Mouse (Mus musculus): ENCODE measurements around the gene Rarres1. TPM values are rescaled to one million over a fixed set of nuclear protein-coding genes. Genes with fewer than 3 reads are reported as not detected.

Rarres1 gene
- total and polyA plus RNA-seq, 3 experiments, result 0.34 TPM; not detected in 2

DNA sequence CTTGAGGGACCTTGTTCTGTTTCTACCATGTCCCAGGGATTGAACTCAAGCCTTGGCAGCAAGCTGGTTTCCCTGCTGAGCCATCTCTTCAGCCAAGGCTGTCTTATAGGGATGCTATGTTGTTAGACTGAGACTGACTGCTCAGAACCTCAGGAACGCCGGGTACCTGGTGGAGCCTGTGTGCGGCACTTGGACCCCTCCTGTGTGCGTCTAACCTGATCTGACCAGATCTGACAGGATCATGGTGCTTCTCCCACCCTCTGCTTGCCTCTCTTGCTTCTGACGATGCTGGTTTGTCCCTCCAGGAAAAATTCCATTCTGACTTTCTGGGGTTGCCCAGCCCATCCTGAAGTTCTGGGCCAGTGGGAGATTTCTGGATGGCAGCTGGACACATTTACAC is 48.7 kb downstream of the Rarres1 start:
- H3K27me3 ChIP-seq (replicated peaks), result no peaks in the 10 kb centered on the region
- no peaks in the 10 kb centered on the region for H3K9me3 ChIP-seq (replicated peaks; ENCODE audit: low read length)
- H3K4me1 ChIP-seq (ENCODE audit: control insufficient read depth in 1 of 2, insufficient read depth in 2 of 2), result peaks cover 6 to 21% of the 10 kb centered on the region in 2 experiments; a peak in 3 of 4 replicates
- peaks cover 6% of the 10 kb centered on the region; the same call in 1 of the 2 replicates for H3K79me2 ChIP-seq (replicated peaks; ENCODE audit: control insufficient read depth, extremely low read depth, insufficient read depth, poor library complexity, severe bottlenecking)
- no peak overlapping the region for H3K4me3 ChIP-seq (replicated peaks in 1 of 3; ENCODE audit: low read depth in 2 of 3, low read length in 2 of 3, poor library complexity in 1 of 3)
- dilution Hi-C loops (cut with MboI; ENCODE audit: extremely low pct_ligation_motif_present, extremely low pct_unique_long_range_greater_than_20kb, low sequenced_read_pairs) (no loop called here), in situ Hi-C loops (cut with MboI; ENCODE audit: low pct_ligation_motif_present, low pct_unique_long_range_greater_than_20kb, low sequenced_read_pairs) (no loop called here)
- H3K36me3 ChIP-seq (replicated peaks in 1 of 2; ENCODE audit: control insufficient read depth in 1 of 2, insufficient read depth in 1 of 2, low read length in 1 of 2), result peaks cover 24 to 52% of the 10 kb centered on the region in 2 experiments
- TF ChIP-seq SMC3 (IDR thresholded peaks at IDR 0.05; ENCODE audit: low read depth, low read length), result no peak
- no peak for TF ChIP-seq IRF4 (IDR thresholded peaks at IDR 0.05; ENCODE audit: low read depth, low read length)
- no peak for TF ChIP-seq PAX5 (IDR thresholded peaks at IDR 0.05; ENCODE audit: low read length)
- TF ChIP-seq CTCF (conservative IDR thresholded peaks at IDR 0.05 in 1 of 2, IDR thresholded peaks at IDR 0.05 in 1 of 2; ENCODE audit: low read depth in 2 of 2, low read length in 2 of 2), result no peak
- no peak for TF ChIP-seq NELFE (IDR thresholded peaks at IDR 0.05; ENCODE audit: low read depth, low read length)
- TF ChIP-seq NRF1 (IDR thresholded peaks at IDR 0.05; ENCODE audit: low read depth, low read length), result no peak
- no peak for TF ChIP-seq MAZ (IDR thresholded peaks at IDR 0.05; ENCODE audit: low read depth, low read length)
- no peak for TF ChIP-seq ZC3H11A (IDR thresholded peaks at IDR 0.05; ENCODE audit: low read depth, low read length)
- H3K27ac ChIP-seq (ENCODE audit: insufficient read depth, low read depth), result no peak overlapping the region
- H3K4me2 ChIP-seq (ENCODE audit: insufficient read depth, low read depth, poor library complexity, severe bottlenecking), result no peak overlapping the region
- no peak overlapping the region for H3K9ac ChIP-seq (ENCODE audit: insufficient read depth, low read depth)
- DNase-seq (ENCODE audit: extremely low read depth), result no peak

GRCm38 (mm10) chr3:67463450-67464372 is 51.6 kb downstream of the Rarres1 start, which contains the start of gene Lxn:
Lxn (minus strand) TSS chr3:67463926.
- H3K4me1 ChIP-seq (ENCODE audit: control insufficient read depth in 1 of 2, insufficient read depth in 2 of 2), result peaks cover 3 to 24% of the 10 kb centered on the region in 2 experiments; a peak in 3 of 4 replicates
- dilution Hi-C loops (cut with MboI; ENCODE audit: extremely low pct_ligation_motif_present, extremely low pct_unique_long_range_greater_than_20kb, low sequenced_read_pairs) (no loop called here), in situ Hi-C loops (cut with MboI; ENCODE audit: low pct_ligation_motif_present, low pct_unique_long_range_greater_than_20kb, low sequenced_read_pairs) (no loop called here)
- H3K4me3 ChIP-seq (replicated peaks in 1 of 3; ENCODE audit: low read depth in 2 of 3, low read length in 2 of 3, poor library complexity in 1 of 3), result peak within 1 kb of the TSS; percentile 68 to 92 (median 80)
- H3K27me3 ChIP-seq (replicated peaks), result no peaks in the 10 kb centered on the region
- peak within 1 kb of the TSS; percentile 38 for H3K27ac ChIP-seq (ENCODE audit: insufficient read depth, low read depth)
- H3K79me2 ChIP-seq (replicated peaks; ENCODE audit: control insufficient read depth, extremely low read depth, insufficient read depth, poor library complexity, severe bottlenecking), result peaks cover 6% of the 10 kb centered on the region; the same call in 1 of the 2 replicates
- DNase-seq (ENCODE audit: extremely low read depth), result peak; percentile 45
- H3K9ac ChIP-seq (ENCODE audit: insufficient read depth, low read depth), result peak within 1 kb of the TSS; percentile 83
- H3K36me3 ChIP-seq (replicated peaks in 1 of 2; ENCODE audit: control insufficient read depth in 1 of 2, insufficient read depth in 1 of 2, low read length in 1 of 2), result peaks cover 31 to 57% of the 10 kb centered on the region in 2 experiments
- no peaks in the 10 kb centered on the region for H3K9me3 ChIP-seq (replicated peaks; ENCODE audit: low read length)
- peak within 1 kb of the TSS; percentile 96 for H3K4me2 ChIP-seq (ENCODE audit: insufficient read depth, low read depth, poor library complexity, severe bottlenecking)
- no peak for TF ChIP-seq USF2 (conservative IDR thresholded peaks at IDR 0.05; ENCODE audit: low read depth, low read length)
- TF ChIP-seq ELF1 (IDR thresholded peaks at IDR 0.05; ENCODE audit: low read depth, low read length), result peak; percentile 59; the same call in 1 of the 2 replicates
- TF ChIP-seq E2F4 (IDR thresholded peaks at IDR 0.05; ENCODE audit: insufficient replicate concordance, low read depth, low read length), result no peak
- TF ChIP-seq JUN (IDR thresholded peaks at IDR 0.05; ENCODE audit: insufficient read depth, low read depth, low read length), result no peak
- no peak for TF ChIP-seq ZNF384 (IDR thresholded peaks at IDR 0.05; ENCODE audit: low read depth, low read length)
- peak; percentile 66; the same call in 1 of the 2 replicates for TF ChIP-seq POLR2A (IDR thresholded peaks at IDR 0.05; ENCODE audit: low read depth, low read length)
- TF ChIP-seq EP300 (IDR thresholded peaks at IDR 0.05; ENCODE audit: low read length), result no peak
- 0 out of 2 replicates have a peak, but pooled peaks have one; percentile 31 for TF ChIP-seq TCF12 (IDR thresholded peaks at IDR 0.05; ENCODE audit: low read depth, low read length)
- TF ChIP-seq CTCF (conservative IDR thresholded peaks at IDR 0.05 in 1 of 2, IDR thresholded peaks at IDR 0.05 in 1 of 2; ENCODE audit: low read depth in 2 of 2, low read length in 2 of 2), result peak in 1 of 2 experiments; percentile 27; a peak in 1 of 4 replicates
- TF ChIP-seq RAD21 (IDR thresholded peaks at IDR 0.05; ENCODE audit: low read depth, low read length), result no peak
- no peak for TF ChIP-seq MEF2A (IDR thresholded peaks at IDR 0.05; ENCODE audit: borderline replicate concordance, low read depth, low read length)
- TF ChIP-seq SMC3 (IDR thresholded peaks at IDR 0.05; ENCODE audit: low read depth, low read length), result no peak
- TF ChIP-seq ETS1 (conservative IDR thresholded peaks at IDR 0.05; ENCODE audit: low read depth, low read length), result no peak
- no peak for TF ChIP-seq HCFC1 (IDR thresholded peaks at IDR 0.05; ENCODE audit: low read depth, low read length)
- TF ChIP-seq GABPA (IDR thresholded peaks at IDR 0.05; ENCODE audit: insufficient replicate concordance, low read depth, low read length), result no peak
- TF ChIP-seq MAX (IDR thresholded peaks at IDR 0.05; ENCODE audit: low read length), result no peak
- no peak for TF ChIP-seq BHLHE40 (IDR thresholded peaks at IDR 0.05; ENCODE audit: low read depth, low read length)
- no peak; the same call in 1 of the 2 replicates for TF ChIP-seq MXI1 (IDR thresholded peaks at IDR 0.05; ENCODE audit: low read depth, low read length)
- no peak for TF ChIP-seq IRF4 (IDR thresholded peaks at IDR 0.05; ENCODE audit: low read depth, low read length)
- no peak for TF ChIP-seq KAT2A (IDR thresholded peaks at IDR 0.05; ENCODE audit: insufficient replicate concordance, low read length)
- no peak for TF ChIP-seq JUND (conservative IDR thresholded peaks at IDR 0.05; ENCODE audit: low read depth, low read length)
- TF ChIP-seq MAZ (IDR thresholded peaks at IDR 0.05; ENCODE audit: low read depth, low read length), result no peak
- no peak for TF ChIP-seq SIN3A (IDR thresholded peaks at IDR 0.05; ENCODE audit: low read length)
- TF ChIP-seq TBP (conservative IDR thresholded peaks at IDR 0.05; ENCODE audit: low read depth, low read length), result peak; percentile 57; the same call in 1 of the 2 replicates
- 0 out of 2 replicates have a peak, but pooled peaks have one; percentile 31 for TF ChIP-seq CHD1 (IDR thresholded peaks at IDR 0.05; ENCODE audit: low read depth, low read length)
- TF ChIP-seq MAFK (IDR thresholded peaks at IDR 0.05; ENCODE audit: insufficient replicate concordance, low read length), result no peak
